Mouse (Mus musculus): ENCODE results near the gene Erich6. TPM values are rescaled to one million over a fixed set of nuclear protein-coding genes. Genes with fewer than 3 reads are reported as not detected.

Erich6 gene
- total RNA-seq, 4 experiments from 2014 or later, result 1.0 to 1.9 (median 1.5) TPM

Other genes starting within 250 kb of the Erich6 start
- 10 to 100 TPM; 30.9 to 35.8 (median 34.7) TPM for gene Tsc22d2, start 222.5 kb downstream of the Erich6 start, total RNA-seq (2022)
- gene Eif2a, start 111.4 kb downstream of the Erich6 start, total RNA-seq (2022), result 10 to 100 TPM; 42.9 to 56.9 (median 52.9) TPM
- gene Serp1, start 111.3 kb downstream of the Erich6 start, total RNA-seq (2022), result 10 to 100 TPM; 19.8 to 21.4 (median 20.5) TPM
- gene Selenot, start 60.6 kb downstream of the Erich6 start, total RNA-seq (2022), result 100 to 1,000 TPM; 136 to 142 (median 137) TPM
- gene Siah2, start 55.2 kb upstream of the Erich6 start, total RNA-seq (2022), result 10 to 100 TPM; 13.7 to 17.1 (median 16.5) TPM
- 1 to 10 TPM; 2.3 to 3.6 (median 2.4) TPM for gene Mindy4b-ps, start 185.1 kb upstream of the Erich6 start, total RNA-seq (2022)
- gene Clrn1, start 248.1 kb upstream of the Erich6 start, total RNA-seq (2022), result 1 to 10 TPM in 1 of 4 experiments, under 1 TPM in 3; 0.63 to 1.3 (median 0.85) TPM

Data from left cerebral cortex, adult 8-10 months (tissue).